Mouse (Mus musculus): Measurements from ENCODE around the gene Fndc3a. TPM values are rescaled to one million over a fixed set of nuclear protein-coding genes. Genes with fewer than 3 reads are reported as not detected.

The Fndc3a gene
- polyA plus RNA-seq, 1 experiment from 2014 or later = 31.0 TPM

GRCm38 (mm10) chr14:72644620-72645019 is 65.2 kb downstream of the Fndc3a start:
- Histone ChIP-seq H3K27ac (replicated peaks; ENCODE audit: low read depth, low read length) (no peak overlapping the region), H3K27me3 (ENCODE audit: control insufficient read depth, insufficient read depth, low read length) (no peaks in the 10 kb centered on the region), H3K9ac (ENCODE audit: low read length) (no peak overlapping the region), H3K36me3 (ENCODE audit: control insufficient read depth, insufficient read depth, low read length) (no peaks in the 10 kb centered on the region), H3K9me3 (ENCODE audit: control insufficient read depth, low read length) (no peaks in the 10 kb centered on the region), H3K4me1 (ENCODE audit: control insufficient read depth, insufficient read depth, low read length) (no peaks in the 10 kb centered on the region), H3K4me2 (ENCODE audit: low read depth, severe bottlenecking) (no peak overlapping the region), H3K4me3 (ENCODE audit: low read depth, low read length) (no peak overlapping the region)
- WGBS = 96% methylated on average over 1 of the region's 1 CpGs
- ATAC-seq (ENCODE audit: insufficient number of reproducible peaks, low FRiP score, low TSS enrichment, low read depth) = no peak
- DNase-seq (ENCODE audit: low spot score) = no peak

- Histone ChIP-seq H3K27ac (replicated peaks; ENCODE audit: low read depth, low read length) (no peak overlapping the region), H3K4me3 (ENCODE audit: low read depth, low read length) (no peak overlapping the region), H3K9ac (ENCODE audit: low read length) (no peak overlapping the region), H3K36me3 (ENCODE audit: control insufficient read depth, insufficient read depth, low read length) (no peaks in the 10 kb centered on the region), H3K9me3 (ENCODE audit: control insufficient read depth, low read length) (no peaks in the 10 kb centered on the region), H3K4me2 (ENCODE audit: low read depth, severe bottlenecking) (no peak overlapping the region), H3K4me1 (ENCODE audit: control insufficient read depth, insufficient read depth, low read length) (no peaks in the 10 kb centered on the region), H3K27me3 (ENCODE audit: control insufficient read depth, insufficient read depth, low read length) (no peaks in the 10 kb centered on the region)
- no peak for DNase-seq (ENCODE audit: low spot score)
- 94% methylated on average over 6 of the region's 6 CpGs for WGBS
- no peak for ATAC-seq (ENCODE audit: insufficient number of reproducible peaks, low FRiP score, low TSS enrichment, low read depth)
Measured at GRCm38 (mm10) chr14:72638507-72638906, 71.3 kb downstream of the Fndc3a start.

GRCm38 (mm10) chr14:72633571-72633970 is 76.2 kb downstream of the Fndc3a start:
- H3K27me3 ChIP-seq (ENCODE audit: control insufficient read depth, insufficient read depth, low read length) = no peaks in the 10 kb centered on the region
- no peak overlapping the region for H3K4me2 ChIP-seq (ENCODE audit: low read depth, severe bottlenecking)
- no peak for ATAC-seq (ENCODE audit: insufficient number of reproducible peaks, low FRiP score, low TSS enrichment, low read depth)
- no peak for DNase-seq (ENCODE audit: low spot score)
- no peaks in the 10 kb centered on the region for H3K4me1 ChIP-seq (ENCODE audit: control insufficient read depth, insufficient read depth, low read length)
- 82% methylated on average over 2 of the region's 2 CpGs for WGBS
- H3K36me3 ChIP-seq (ENCODE audit: control insufficient read depth, insufficient read depth, low read length) = no peaks in the 10 kb centered on the region
- no peaks in the 10 kb centered on the region for H3K9me3 ChIP-seq (ENCODE audit: control insufficient read depth, low read length)
- H3K27ac ChIP-seq (replicated peaks; ENCODE audit: low read depth, low read length) = no peak overlapping the region
- no peak overlapping the region for H3K9ac ChIP-seq (ENCODE audit: low read length)
- no peak overlapping the region for H3K4me3 ChIP-seq (ENCODE audit: low read depth, low read length)

GRCm38 (mm10) chr14:72625411-72625810 is 84.4 kb downstream of the Fndc3a start:
- DNase-seq (ENCODE audit: low spot score) = no peak
- no peak overlapping the region for H3K4me3 ChIP-seq (ENCODE audit: low read depth, low read length)
- no peaks in the 10 kb centered on the region for H3K9me3 ChIP-seq (ENCODE audit: control insufficient read depth, low read length)
- ATAC-seq (ENCODE audit: insufficient number of reproducible peaks, low FRiP score, low TSS enrichment, low read depth) = no peak
- H3K27me3 ChIP-seq (ENCODE audit: control insufficient read depth, insufficient read depth, low read length) = no peaks in the 10 kb centered on the region
- no peak overlapping the region for H3K27ac ChIP-seq (replicated peaks; ENCODE audit: low read depth, low read length)
- H3K9ac ChIP-seq (ENCODE audit: low read length) = no peak overlapping the region
- no peaks in the 10 kb centered on the region for H3K36me3 ChIP-seq (ENCODE audit: control insufficient read depth, insufficient read depth, low read length)
- no peak overlapping the region for H3K4me2 ChIP-seq (ENCODE audit: low read depth, severe bottlenecking)
- H3K4me1 ChIP-seq (ENCODE audit: control insufficient read depth, insufficient read depth, low read length) = no peaks in the 10 kb centered on the region

- no peak overlapping the region for H3K4me2 ChIP-seq (ENCODE audit: low read depth, severe bottlenecking)
- peaks cover 6% of the 10 kb centered on the region; the same call in 1 of the 2 replicates for H3K4me1 ChIP-seq (ENCODE audit: control insufficient read depth, insufficient read depth, low read length)
- 89% methylated on average over 3 of the region's 3 CpGs for WGBS
- H3K9me3 ChIP-seq (ENCODE audit: control insufficient read depth, low read length) = no peaks in the 10 kb centered on the region
- no peaks in the 10 kb centered on the region for H3K27me3 ChIP-seq (ENCODE audit: control insufficient read depth, insufficient read depth, low read length)
- H3K9ac ChIP-seq (ENCODE audit: low read length) = no peak overlapping the region
- DNase-seq (ENCODE audit: low spot score) (no peak), ATAC-seq (ENCODE audit: insufficient number of reproducible peaks, low FRiP score, low TSS enrichment, low read depth) (no peak)
- no peaks in the 10 kb centered on the region for H3K36me3 ChIP-seq (ENCODE audit: control insufficient read depth, insufficient read depth, low read length)
- no peak overlapping the region for H3K4me3 ChIP-seq (ENCODE audit: low read depth, low read length)
- no peak overlapping the region for H3K27ac ChIP-seq (replicated peaks; ENCODE audit: low read depth, low read length)
Measured at GRCm38 (mm10) chr14:72604077-72604476, 105.7 kb downstream of the Fndc3a start.

GRCm38 (mm10) chr14:72603194-72603521 is 106.6 kb downstream of the Fndc3a start:
- Histone ChIP-seq H3K9me3 (ENCODE audit: control insufficient read depth, low read length) (no peaks in the 10 kb centered on the region), H3K9ac (ENCODE audit: low read length) (peak overlapping the region; percentile 62), H3K4me1 (ENCODE audit: control insufficient read depth, insufficient read depth, low read length) (peaks cover 6% of the 10 kb centered on the region; the same call in 1 of the 2 replicates), H3K27ac (replicated peaks; ENCODE audit: low read depth, low read length) (peak overlapping the region; percentile 49; the same call in 1 of the 2 replicates), H3K4me3 (ENCODE audit: low read depth, low read length) (peak overlapping the region; percentile 41), H3K27me3 (ENCODE audit: control insufficient read depth, insufficient read depth, low read length) (no peaks in the 10 kb centered on the region), H3K36me3 (ENCODE audit: control insufficient read depth, insufficient read depth, low read length) (no peaks in the 10 kb centered on the region), H3K4me2 (ENCODE audit: low read depth, severe bottlenecking) (peak overlapping the region; percentile 38; the same call in 1 of the 2 replicates)
- DNase-seq (ENCODE audit: low spot score) = no peak
- peak; percentile 5; the same call in 1 of the 2 replicates for ATAC-seq (ENCODE audit: insufficient number of reproducible peaks, low FRiP score, low TSS enrichment, low read depth)
- 2% methylated on average over 8 of the region's 8 CpGs for WGBS

GRCm38 (mm10) chr14:72602521-72603193 is 107.1 kb downstream of the Fndc3a start:
- Histone ChIP-seq H3K9ac (ENCODE audit: low read length) (peak overlapping the region; percentile 62), H3K4me3 (ENCODE audit: low read depth, low read length) (peak overlapping the region; percentile 41), H3K9me3 (ENCODE audit: control insufficient read depth, low read length) (no peaks in the 10 kb centered on the region), H3K4me2 (ENCODE audit: low read depth, severe bottlenecking) (peak overlapping the region; percentile 69; the same call in 1 of the 2 replicates), H3K4me1 (ENCODE audit: control insufficient read depth, insufficient read depth, low read length) (peaks cover 6% of the 10 kb centered on the region; the same call in 1 of the 2 replicates), H3K27ac (replicated peaks; ENCODE audit: low read depth, low read length) (peak overlapping the region; percentile 49; the same call in 1 of the 2 replicates), H3K36me3 (ENCODE audit: control insufficient read depth, insufficient read depth, low read length) (no peaks in the 10 kb centered on the region), H3K27me3 (ENCODE audit: control insufficient read depth, insufficient read depth, low read length) (no peaks in the 10 kb centered on the region)
- 5% methylated on average over 20 of the region's 20 CpGs for WGBS
- DNase-seq (ENCODE audit: low spot score) = peak; percentile 92
- ATAC-seq (ENCODE audit: insufficient number of reproducible peaks, low FRiP score, low TSS enrichment, low read depth) = peak; percentile 90

- DNase-seq (ENCODE audit: low spot score) (no peak), ATAC-seq (ENCODE audit: insufficient number of reproducible peaks, low FRiP score, low TSS enrichment, low read depth) (no peak)
- H3K4me1 ChIP-seq (ENCODE audit: control insufficient read depth, insufficient read depth, low read length) = peaks cover 6% of the 10 kb centered on the region; the same call in 1 of the 2 replicates
- 28% methylated on average over 5 of the region's 5 CpGs for WGBS
- H3K9ac ChIP-seq (ENCODE audit: low read length) = peak overlapping the region; percentile 51; the same call in 1 of the 2 replicates
- no peak overlapping the region for H3K27ac ChIP-seq (replicated peaks; ENCODE audit: low read depth, low read length)
- peak overlapping the region; percentile 41 for H3K4me3 ChIP-seq (ENCODE audit: low read depth, low read length)
- H3K36me3 ChIP-seq (ENCODE audit: control insufficient read depth, insufficient read depth, low read length) = no peaks in the 10 kb centered on the region
- no peaks in the 10 kb centered on the region for H3K27me3 ChIP-seq (ENCODE audit: control insufficient read depth, insufficient read depth, low read length)
- H3K9me3 ChIP-seq (ENCODE audit: control insufficient read depth, low read length) = no peaks in the 10 kb centered on the region
- H3K4me2 ChIP-seq (ENCODE audit: low read depth, severe bottlenecking) = peak overlapping the region; percentile 69
Measured at GRCm38 (mm10) chr14:72601381-72602305, 108.2 kb downstream of the Fndc3a start.

Measured in limb, embryonic 11.5 days (tissue).